Mouse (Mus musculus) liver, embryonic 16.5 days (tissue): ENCODE data around the gene Sorcs3. TPM values are rescaled to one million over a fixed set of nuclear protein-coding genes. Genes with fewer than 3 reads are reported as not detected.

Experiments
- ATAC-seq: fragments of 200-750 bp; cut with Nextera tagmentation; 2 replicates; pipeline ENCODE4 v1.8.0; 2017; ENCODE audit warnings: low read depth, mild to moderate bottlenecking, moderate number of reproducible peaks, moderate library complexity
- H3K27ac ChIP-seq: fragments of 300-500 bp; sonication (generic); 2 replicates; pipeline ENCODE4 v1.5.1; 2014; ENCODE audit warnings: mild to moderate bottlenecking, low read length
- H3K27me3 ChIP-seq: fragments of 300-500 bp; sonication (generic); 2 replicates; pipeline ENCODE4 v1.6.1; 2014; ENCODE audit warnings: low read depth, low read length, mixed read lengths; ENCODE audit not compliant: control insufficient read depth, insufficient read depth
- H3K36me3 ChIP-seq: fragments of 300-500 bp; sonication (generic); 2 replicates; pipeline ENCODE4 v1.6.1; 2014; ENCODE audit warnings: mild to moderate bottlenecking; ENCODE audit not compliant: control insufficient read depth, insufficient read depth
- H3K4me1 ChIP-seq: fragments of 300-500 bp; sonication (generic); 2 replicates; pipeline ENCODE4 v1.6.1; 2014; ENCODE audit warnings: low read depth, low read length, mixed read lengths; ENCODE audit not compliant: control insufficient read depth
- H3K4me2 ChIP-seq: fragments of 300-500 bp; sonication (generic); 2 replicates; pipeline ENCODE4 v1.6.1; 2014; ENCODE audit warnings: low read depth, low read length, mixed read lengths
- H3K4me3 ChIP-seq: fragments of 300-500 bp; sonication (generic); 2 replicates; pipeline ENCODE4 v1.5.1; 2014; ENCODE audit warnings: low read depth, mild to moderate bottlenecking, low read length
- H3K9ac ChIP-seq: fragments of 300-500 bp; sonication (generic); 2 replicates; pipeline ENCODE4 v1.6.1; 2014; ENCODE audit warnings: low read depth, low read length
- H3K9me3 ChIP-seq: fragments of 300-500 bp; sonication (generic); replicated peaks from 2 replicates; pipeline ENCODE4 v1.6.1; 2016; ENCODE audit warnings: low read length; ENCODE audit not compliant: control insufficient read depth
- WGBS: fragments of 180-500 bp; shearing (Covaris S2); extraction: QIAGEN DNeasy Blood & Tissue Kit; methylation state at CpG from one replicate; pipeline ENCODE4 v1.1.7; 2014; ENCODE audit not compliant: insufficient replicate concordance; 5-methylcytosine and 5-hydroxymethylcytosine counted together
- polyA plus RNA-seq: library from polyadenylated mRNA; unstranded; fragments of >200 nt; fragmentation: Nextera tagmentation; extraction: Ambion mirVana; gene quantifications from 2 replicates; pipeline ENCODE4 v1.2.1, GENCODE M21; 2015

Sorcs3 gene
- polyA plus RNA-seq, 1 experiment from 2014 or later, result 0.08 TPM

DNA sequence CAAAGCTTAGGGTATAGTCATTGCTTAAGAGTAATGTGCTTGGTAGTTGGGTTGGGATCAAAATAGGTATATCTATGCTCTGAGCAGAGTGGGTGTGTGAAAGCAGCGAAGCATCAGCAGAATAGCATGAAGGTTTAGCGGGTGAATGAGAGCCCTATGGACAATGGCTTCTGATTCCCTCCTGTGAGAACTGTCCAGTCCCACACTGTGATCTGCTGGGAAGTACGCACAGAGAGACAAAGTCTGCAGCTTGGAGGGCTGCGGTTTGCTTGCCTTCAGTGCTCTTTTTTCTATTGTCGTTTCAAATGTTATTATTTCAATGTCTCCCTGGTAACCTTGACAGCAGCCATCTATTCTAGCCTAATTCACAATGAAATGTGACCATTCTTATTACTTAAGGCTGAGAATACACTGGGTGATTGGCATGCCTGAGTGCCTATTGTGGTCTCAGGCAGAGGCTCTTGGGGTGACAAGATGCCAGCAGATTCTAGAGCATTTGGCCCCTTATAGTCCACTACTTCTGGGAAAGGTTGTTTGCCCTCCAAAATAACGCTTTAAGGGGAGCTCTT, 520.1 kb downstream of the Sorcs3 start:
- no peaks in the 10 kb centered on the region for H3K27me3 ChIP-seq
- H3K36me3 ChIP-seq, result no peaks in the 10 kb centered on the region
- no peaks in the 10 kb centered on the region for H3K9me3 ChIP-seq
- no peak overlapping the region for H3K27ac ChIP-seq
- H3K4me2 ChIP-seq, result no peak overlapping the region
- no peak overlapping the region for H3K4me3 ChIP-seq
- 63% methylated on average over 6 of the region's 6 CpGs for WGBS
- no peaks in the 10 kb centered on the region for H3K4me1 ChIP-seq
- ATAC-seq, result no peak
- no peak overlapping the region for H3K9ac ChIP-seq

- Histone ChIP-seq H3K36me3 (no peaks in the 10 kb centered on the region), H3K4me1 (no peaks in the 10 kb centered on the region), H3K27ac (no peak overlapping the region), H3K9ac (no peak overlapping the region), H3K27me3 (no peaks in the 10 kb centered on the region), H3K4me3 (no peak overlapping the region), H3K4me2 (no peak overlapping the region), H3K9me3 (no peaks in the 10 kb centered on the region)
- ATAC-seq, result no peak
- 43% methylated on average over 3 of the region's 3 CpGs for WGBS
Measured at GRCm38 (mm10) chr19:48727048-48727447, 521.2 kb downstream of the Sorcs3 start.

DNA sequence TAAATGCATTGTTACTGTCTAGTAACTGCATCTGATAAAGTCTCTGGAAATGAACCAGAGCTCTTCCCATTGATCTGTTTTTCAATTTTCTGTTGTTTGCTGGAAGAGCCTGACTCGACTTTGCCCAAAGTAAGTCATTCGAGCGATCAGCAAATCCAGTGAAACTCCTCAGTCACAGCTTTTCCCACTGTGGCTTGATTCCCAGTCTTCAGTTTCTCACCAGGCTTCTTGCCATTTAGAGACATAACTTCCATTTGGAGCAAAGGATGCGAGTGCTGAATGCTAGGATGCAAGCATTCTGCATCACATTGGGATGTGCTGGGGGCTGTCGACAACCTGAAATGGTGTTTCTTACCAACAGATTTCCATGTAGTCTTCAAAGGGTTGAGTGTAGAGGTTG, 521.8 kb downstream of the Sorcs3 start:
- H3K27me3 ChIP-seq, result no peaks in the 10 kb centered on the region
- no peaks in the 10 kb centered on the region for H3K36me3 ChIP-seq
- no peaks in the 10 kb centered on the region for H3K9me3 ChIP-seq
- H3K4me1 ChIP-seq, result no peaks in the 10 kb centered on the region
- no peak for ATAC-seq
- H3K4me3 ChIP-seq, result no peak overlapping the region
- no peak overlapping the region for H3K9ac ChIP-seq
- no peak overlapping the region for H3K27ac ChIP-seq
- 71% methylated on average over 5 of the region's 5 CpGs for WGBS
- H3K4me2 ChIP-seq, result no peak overlapping the region

- H3K27me3 ChIP-seq, result no peaks in the 10 kb centered on the region
- no peaks in the 10 kb centered on the region for H3K4me1 ChIP-seq
- no peak overlapping the region for H3K4me2 ChIP-seq
- no peaks in the 10 kb centered on the region for H3K9me3 ChIP-seq
- H3K36me3 ChIP-seq, result no peaks in the 10 kb centered on the region
- ATAC-seq, result no peak
- no peak overlapping the region for H3K27ac ChIP-seq
- H3K9ac ChIP-seq, result no peak overlapping the region
- no peak overlapping the region for H3K4me3 ChIP-seq
- 74% methylated on average over 10 of the region's 10 CpGs for WGBS
Measured at GRCm38 (mm10) chr19:48731731-48732130, 525.9 kb downstream of the Sorcs3 start.

DNA sequence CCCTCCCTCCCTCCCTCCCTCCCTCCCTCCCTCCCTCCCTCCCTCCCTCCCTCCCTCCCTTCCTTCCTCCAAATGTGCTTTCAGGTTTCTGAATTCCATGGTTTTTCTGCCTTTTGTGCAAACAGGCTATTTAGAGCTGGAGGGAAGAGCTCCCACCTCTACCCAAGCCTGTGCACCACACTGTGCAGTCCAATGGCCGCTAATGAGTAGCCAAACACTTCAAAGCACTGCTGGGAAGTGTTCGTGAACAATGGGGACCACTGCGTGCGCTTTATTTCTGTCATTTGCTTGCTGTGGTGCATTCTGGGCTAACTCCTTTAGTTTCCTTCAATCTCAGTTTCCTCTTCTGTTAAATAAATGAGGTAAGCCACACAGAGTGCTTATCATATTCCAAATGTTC, 528.5 kb downstream of the Sorcs3 start:
- WGBS, result 61% methylated on average over 4 of the region's 4 CpGs
- H3K4me3 ChIP-seq, result no peak overlapping the region
- no peak overlapping the region for H3K9ac ChIP-seq
- H3K4me1 ChIP-seq, result no peaks in the 10 kb centered on the region
- H3K27ac ChIP-seq, result no peak overlapping the region
- no peak for ATAC-seq
- no peaks in the 10 kb centered on the region for H3K9me3 ChIP-seq
- no peaks in the 10 kb centered on the region for H3K36me3 ChIP-seq
- H3K27me3 ChIP-seq, result no peaks in the 10 kb centered on the region
- H3K4me2 ChIP-seq, result no peak overlapping the region

- WGBS, result 49% methylated on average over 2 of the region's 2 CpGs
- Histone ChIP-seq H3K36me3 (no peaks in the 10 kb centered on the region), H3K9me3 (no peaks in the 10 kb centered on the region), H3K4me3 (no peak overlapping the region), H3K27ac (no peak overlapping the region), H3K27me3 (no peaks in the 10 kb centered on the region), H3K9ac (no peak overlapping the region), H3K4me1 (no peaks in the 10 kb centered on the region), H3K4me2 (no peak overlapping the region)
- no peak for ATAC-seq
Measured at GRCm38 (mm10) chr19:48737554-48737953, 531.7 kb downstream of the Sorcs3 start.

GRCm38 (mm10) chr19:48755156-48755555, 549.3 kb downstream of the Sorcs3 start:
- WGBS, result 69% methylated on average over 9 of the region's 9 CpGs
- H3K4me2 ChIP-seq, result no peak overlapping the region
- no peaks in the 10 kb centered on the region for H3K27me3 ChIP-seq
- H3K9ac ChIP-seq, result no peak overlapping the region
- H3K9me3 ChIP-seq, result no peaks in the 10 kb centered on the region
- H3K4me3 ChIP-seq, result no peak overlapping the region
- H3K27ac ChIP-seq, result no peak overlapping the region
- H3K36me3 ChIP-seq, result no peaks in the 10 kb centered on the region
- H3K4me1 ChIP-seq, result no peaks in the 10 kb centered on the region
- no peak for ATAC-seq

DNA sequence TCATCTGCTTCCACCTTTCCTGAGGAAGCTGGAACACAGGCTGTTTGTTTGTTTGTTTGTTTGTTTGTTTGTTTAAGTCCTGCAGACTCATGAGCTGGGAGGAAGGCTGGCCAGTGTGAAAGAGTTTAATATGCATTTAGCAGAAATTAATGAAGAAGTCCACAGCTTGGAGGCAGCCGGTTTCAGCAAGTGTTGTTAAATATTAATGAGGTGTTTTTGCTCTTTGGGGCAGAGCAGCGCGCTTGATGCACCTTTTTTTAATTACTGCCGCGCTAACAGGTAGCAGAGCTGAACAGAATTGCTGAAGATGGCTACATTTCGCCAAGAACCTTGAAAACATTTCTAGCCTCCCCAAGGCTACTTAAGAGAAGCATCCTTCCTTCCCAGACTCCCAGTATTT, 551.0 kb downstream of the Sorcs3 start:
- H3K27me3 ChIP-seq, result no peaks in the 10 kb centered on the region
- no peaks in the 10 kb centered on the region for H3K36me3 ChIP-seq
- H3K4me1 ChIP-seq, result no peaks in the 10 kb centered on the region
- no peak overlapping the region for H3K27ac ChIP-seq
- WGBS, result 65% methylated on average over 6 of the region's 6 CpGs
- no peak overlapping the region for H3K9ac ChIP-seq
- H3K4me3 ChIP-seq, result no peak overlapping the region
- no peaks in the 10 kb centered on the region for H3K9me3 ChIP-seq
- no peak overlapping the region for H3K4me2 ChIP-seq
- no peak for ATAC-seq

DNA sequence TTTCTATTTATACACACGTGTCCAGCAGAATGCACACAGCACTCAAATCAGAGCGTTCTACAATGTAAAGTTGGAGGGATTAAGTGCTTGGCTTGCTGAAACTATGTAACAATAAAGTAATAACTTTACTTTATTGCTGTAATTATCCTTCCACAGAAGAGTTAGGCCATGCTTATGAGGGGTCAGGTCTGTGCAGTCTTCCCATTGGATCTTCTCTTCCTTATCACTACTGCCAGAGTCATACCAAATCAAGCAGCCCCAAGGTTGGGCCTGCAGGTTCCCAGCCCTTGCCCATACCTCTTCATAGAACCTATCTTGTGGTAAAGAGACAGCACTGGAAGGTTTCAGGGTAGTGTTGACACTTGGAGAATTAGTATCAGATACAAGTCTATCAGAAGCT, 560.7 kb downstream of the Sorcs3 start:
- Histone ChIP-seq H3K4me2 (no peak overlapping the region), H3K9me3 (no peaks in the 10 kb centered on the region), H3K27me3 (no peaks in the 10 kb centered on the region), H3K27ac (no peak overlapping the region), H3K4me3 (no peak overlapping the region), H3K9ac (no peak overlapping the region), H3K4me1 (no peaks in the 10 kb centered on the region), H3K36me3 (no peaks in the 10 kb centered on the region)
- WGBS, result 65% methylated on average over 2 of the region's 2 CpGs
- ATAC-seq, result no peak
